Mouse (Mus musculus): ENCODE data around the gene Ankmy2. TPM values are rescaled to one million over a fixed set of nuclear protein-coding genes. Genes with fewer than 3 reads are reported as not detected.
"Not testable (repeated sequence)": the region's sequence is repeated elsewhere in the genome, so short reads cannot be mapped to it uniquely, and the experiment has no call there.

Ankmy2 gene
- total RNA-seq, 2 experiments from 2014 or later: 5.1 to 6.5 TPM

GRCm38 (mm10) chr12:36165299-36165698 is 8.4 kb downstream of the Ankmy2 start:
- Histone ChIP-seq H3K4me3 (no peak overlapping the region), H3K27ac (no peak overlapping the region)
- intact Hi-C loops (cut with DNase I): no loop called here
- TF ChIP-seq CTCF (IDR thresholded peaks at IDR 0.05): no peak
- DNase-seq: no peak

- intact Hi-C loops (cut with DNase I): no loop called here
- no peak for TF ChIP-seq CTCF (IDR thresholded peaks at IDR 0.05)
- DNase-seq: no peak
Observed at GRCm38 (mm10) chr12:36177227-36177626, 20.3 kb downstream of the Ankmy2 start.

GRCm38 (mm10) chr12:36182570-36182969 is 25.7 kb downstream of the Ankmy2 start:
- TF ChIP-seq CTCF (IDR thresholded peaks at IDR 0.05): no peak
- no peak for DNase-seq
- intact Hi-C loops (cut with DNase I): no loop called here

More at GRCm38 (mm10) chr12:36177227-36177626, 20.3 kb downstream of the Ankmy2 start:
- H3K4me3 ChIP-seq: no peak overlapping the region
- no peak overlapping the region for H3K27ac ChIP-seq

GRCm38 (mm10) chr12:36187081-36187480 is 30.2 kb downstream of the Ankmy2 start:
- intact Hi-C loops (cut with DNase I): no loop called here
- Histone ChIP-seq H3K4me3 (no peak overlapping the region), H3K27ac (no peak overlapping the region)
- no peak for TF ChIP-seq CTCF (IDR thresholded peaks at IDR 0.05)
- DNase-seq: no peak

More at GRCm38 (mm10) chr12:36182570-36182969, 25.7 kb downstream of the Ankmy2 start:
- peak overlapping the region; percentile 64 for H3K27ac ChIP-seq
- H3K4me3 ChIP-seq: peak overlapping the region; percentile 10; the same call in 1 of the 2 replicates

GRCm38 (mm10) chr12:36189610-36190009 is 32.7 kb downstream of the Ankmy2 start:
- no peak overlapping the region for H3K4me3 ChIP-seq
- DNase-seq: no peak
- intact Hi-C loops (cut with DNase I): no loop called here
- no peak for TF ChIP-seq CTCF (IDR thresholded peaks at IDR 0.05)
- H3K27ac ChIP-seq: no peak overlapping the region

GRCm38 (mm10) chr12:36190343-36190742 is 33.4 kb downstream of the Ankmy2 start:
- Histone ChIP-seq H3K27ac (no peak overlapping the region), H3K4me3 (no peak overlapping the region)
- TF ChIP-seq CTCF (IDR thresholded peaks at IDR 0.05): no peak
- DNase-seq: no peak
- intact Hi-C loops (cut with DNase I): no loop called here

GRCm38 (mm10) chr12:36194976-36195375 is 38.1 kb downstream of the Ankmy2 start:
- intact Hi-C loops (cut with DNase I): no loop called here
- peak; percentile 20; the same call in 1 of the 2 replicates for TF ChIP-seq CTCF (IDR thresholded peaks at IDR 0.05)
- H3K4me3 ChIP-seq: no peak overlapping the region
- H3K27ac ChIP-seq: no peak overlapping the region
- DNase-seq: no peak

- H3K27ac ChIP-seq; intact Hi-C loops (cut with DNase I); DNase-seq; H3K4me3 ChIP-seq: not testable (repeated sequence)
Observed at GRCm38 (mm10) chr12:36205579-36206119, 48.7 kb downstream of the Ankmy2 start.

- no peak for TF ChIP-seq CTCF (IDR thresholded peaks at IDR 0.05)
- Histone ChIP-seq H3K27ac (peak overlapping the region; percentile 24; the same call in 1 of the 2 replicates), H3K4me3 (peak overlapping the region; percentile 53)
- intact Hi-C loops (cut with DNase I): no loop called here
- DNase-seq: peak; percentile 50
Observed at GRCm38 (mm10) chr12:36207072-36207799, 50.3 kb downstream of the Ankmy2 start.

GRCm38 (mm10) chr12:36207800-36208148 is 50.9 kb downstream of the Ankmy2 start:
- intact Hi-C loops (cut with DNase I): no loop called here
- peak overlapping the region; percentile 53 for H3K4me3 ChIP-seq
- no peak for DNase-seq
- no peak for TF ChIP-seq CTCF (IDR thresholded peaks at IDR 0.05)
- H3K27ac ChIP-seq: peak overlapping the region; percentile 24; the same call in 1 of the 2 replicates

- TF ChIP-seq CTCF (IDR thresholded peaks at IDR 0.05): no peak
- Histone ChIP-seq H3K27ac (0 out of 2 replicates have a peak overlapping the region, but pooled peaks have one; percentile 35), H3K4me3 (peak overlapping the region; percentile 53)
- DNase-seq: no peak
- intact Hi-C loops (cut with DNase I): no loop called here
Observed at GRCm38 (mm10) chr12:36208456-36208855, 51.5 kb downstream of the Ankmy2 start.

GRCm38 (mm10) chr12:36210096-36210495 is 53.2 kb downstream of the Ankmy2 start:
- intact Hi-C loops (cut with DNase I): loop anchor here (10.0 kb wide), 2 partner anchors 175 to 315 kb away; partner anchors contain the start of genes D630036H23Rik and Ispd
- DNase-seq: peak; percentile 68
- no peak overlapping the region; the same call in 1 of the 2 replicates for H3K27ac ChIP-seq
- no peak overlapping the region for H3K4me3 ChIP-seq
- no peak for TF ChIP-seq CTCF (IDR thresholded peaks at IDR 0.05)

- no peak overlapping the region for H3K4me3 ChIP-seq
- intact Hi-C loops (cut with DNase I): loop anchor here (1.0 to 10.0 kb wide), 3 partner anchors 170 to 457 kb away; partner anchors contain the start of genes D630036H23Rik and Ispd
- no peak for TF ChIP-seq CTCF (IDR thresholded peaks at IDR 0.05)
- DNase-seq: no peak
- no peak overlapping the region for H3K27ac ChIP-seq
Observed at GRCm38 (mm10) chr12:36214389-36215148, 57.7 kb downstream of the Ankmy2 start.
